Mouse (Mus musculus) heart, embryonic 12.5 days (tissue): ENCODE data around the gene Vmn1r35. TPM values are rescaled to one million over a fixed set of nuclear protein-coding genes. Genes with fewer than 3 reads are reported as not detected.
"Not testable (repeated sequence)": the region's sequence is repeated elsewhere in the genome, so short reads cannot be mapped to it uniquely, and the experiment has no call there.

Source experiments
- ATAC-seq: fragments of 200-750 bp; cut with Nextera tagmentation; 2 replicates; pipeline ENCODE4 v1.8.0; 2017; ENCODE audit warnings: moderate TSS enrichment, moderate library complexity; ENCODE audit not compliant: insufficient number of reproducible peaks, low FRiP score
- H3K27ac ChIP-seq: fragments of 300-500 bp; sonication (generic); 2 replicates; pipeline ENCODE4 v1.5.1; 2016; ENCODE audit warnings: mild to moderate bottlenecking, moderate library complexity; ENCODE audit not compliant: poor library complexity, severe bottlenecking
- H3K27me3 ChIP-seq: fragments of 300-500 bp; sonication (generic); replicated peaks from 2 replicates; pipeline ENCODE4 v1.6.1; 2016; ENCODE audit warnings: mild to moderate bottlenecking, moderate library complexity
- H3K36me3 ChIP-seq: fragments of 300-500 bp; sonication (generic); 2 replicates; pipeline ENCODE4 v1.6.1; 2016; ENCODE audit warnings: mild to moderate bottlenecking, moderate library complexity
- H3K4me1 ChIP-seq: fragments of 300-500 bp; sonication (generic); replicated peaks from 2 replicates; pipeline ENCODE4 v1.6.1; 2016; ENCODE audit warnings: mild to moderate bottlenecking
- H3K4me2 ChIP-seq: fragments of 300-500 bp; sonication (generic); 2 replicates; pipeline ENCODE4 v1.6.1; 2016; ENCODE audit warnings: mild to moderate bottlenecking, moderate library complexity
- H3K4me3 ChIP-seq: fragments of 300-500 bp; sonication (generic); 2 replicates; pipeline ENCODE4 v1.5.1; 2016; ENCODE audit warnings: mild to moderate bottlenecking
- H3K9ac ChIP-seq: fragments of 300-500 bp; sonication (generic); 2 replicates; pipeline ENCODE4 v1.6.1; 2016; ENCODE audit warnings: mild to moderate bottlenecking, moderate library complexity
- H3K9me3 ChIP-seq: fragments of 300-500 bp; sonication (generic); replicated peaks from 2 replicates; pipeline ENCODE4 v1.6.1; 2016; ENCODE audit warnings: mild to moderate bottlenecking, moderate library complexity
- WGBS: fragments of 180-500 bp; shearing (Covaris S2); methylation state at CpG from one replicate; pipeline ENCODE4 v1.1.7; 2016; 5-methylcytosine and 5-hydroxymethylcytosine counted together
- polyA plus RNA-seq: library from polyadenylated mRNA; unstranded; fragments of >200 nt; fragmentation: Nextera tagmentation; extraction: Ambion mirVana; gene quantifications from 2 replicates; pipeline ENCODE4 v1.2.1, GENCODE M21; 2016

Gene Vmn1r35
- polyA plus RNA-seq = not detected in 2 replicates

DNA sequence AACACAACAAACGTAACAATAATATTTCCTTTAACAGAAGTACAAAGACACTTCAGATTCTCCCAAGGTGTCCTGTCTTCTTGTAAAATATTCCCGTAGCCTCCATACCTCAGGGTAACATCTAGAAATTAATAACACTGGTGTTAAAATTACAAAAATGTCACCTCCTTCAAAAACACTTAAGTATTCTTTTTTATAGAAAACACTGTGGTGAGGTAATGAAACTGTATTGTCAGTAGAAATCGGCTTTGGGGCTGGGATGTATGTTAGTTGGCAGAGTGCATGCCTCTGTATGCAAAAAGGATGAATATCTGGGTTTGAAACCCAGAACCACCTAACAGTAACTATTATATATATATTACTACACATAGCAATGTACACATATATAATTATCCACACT lies at the start of gene Vmn1r35:
Vmn1r35 (minus strand) TSS at position 101 of the 400 bp plus-strand sequence.
- WGBS = 67% methylated on average over 3 of the region's 3 CpGs
- H3K4me2 ChIP-seq = no peak within 1 kb of the TSS
- no peak for ATAC-seq
- 0 out of 2 replicates have a peak, but pooled peaks cover 2% of the 10 kb centered on the region for H3K9me3 ChIP-seq
- no peaks in the 10 kb centered on the region for H3K4me1 ChIP-seq
- no peak within 1 kb of the TSS for H3K27ac ChIP-seq
- no peak within 1 kb of the TSS for H3K9ac ChIP-seq
- no peak within 1 kb of the TSS for H3K4me3 ChIP-seq
- H3K36me3 ChIP-seq = no peaks in the 10 kb centered on the region
- H3K27me3 ChIP-seq = no peaks in the 10 kb centered on the region

DNA sequence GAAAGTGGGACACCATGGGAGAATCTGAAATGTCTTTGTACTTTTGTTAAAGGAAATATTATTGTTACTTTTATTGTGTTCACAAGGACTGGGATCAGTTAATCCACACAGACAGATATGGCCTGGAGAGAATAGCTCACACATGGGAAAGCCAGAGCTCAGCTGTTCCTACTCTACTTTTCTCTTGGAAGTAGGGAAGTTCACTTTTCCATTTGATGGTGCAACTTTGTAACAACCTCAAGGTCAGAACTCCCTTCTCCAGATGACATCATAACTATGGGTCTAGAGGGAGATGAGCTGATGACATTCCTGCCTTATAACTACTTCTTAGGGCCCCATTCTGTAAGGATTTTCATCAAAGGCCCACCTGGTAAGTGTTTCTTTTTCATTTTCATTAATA lies 43.4 kb upstream of the Vmn1r35 start, which contains the start of gene Vmn1r37:
Vmn1r37 (plus strand) TSS at position 301 of the 400 bp plus-strand sequence.
- not testable (repeated sequence) for H3K4me1 ChIP-seq, H3K27me3 ChIP-seq, H3K4me2 ChIP-seq, H3K9ac ChIP-seq, H3K36me3 ChIP-seq, ATAC-seq, H3K27ac ChIP-seq, H3K9me3 ChIP-seq, H3K4me3 ChIP-seq

DNA sequence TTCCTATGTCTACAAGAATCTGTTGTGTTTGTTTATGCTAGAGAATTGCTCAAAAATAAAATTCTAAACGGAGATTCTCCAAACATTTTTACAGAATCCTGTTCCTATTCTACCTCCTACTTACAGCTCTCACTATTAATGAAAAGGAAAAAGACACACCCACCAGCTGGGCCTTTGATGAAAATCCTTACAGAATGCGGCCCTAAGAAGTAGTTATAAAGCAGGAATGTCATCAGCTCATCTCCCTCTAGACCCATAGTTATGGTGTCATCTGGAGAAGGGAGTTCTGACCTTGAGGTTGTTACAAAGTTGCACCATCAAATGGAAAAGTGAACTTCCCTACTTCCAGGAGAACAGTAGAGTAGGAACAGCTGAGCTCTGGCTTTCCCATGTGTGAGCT lies 33.4 kb upstream of the Vmn1r35 start, which contains the start of gene Vmn1r36:
Vmn1r36 (minus strand) TSS at position 101 of the 400 bp plus-strand sequence.
- H3K27ac ChIP-seq, ATAC-seq, H3K9me3 ChIP-seq, H3K9ac ChIP-seq, H3K4me3 ChIP-seq, H3K36me3 ChIP-seq, H3K27me3 ChIP-seq, H3K4me1 ChIP-seq, H3K4me2 ChIP-seq: not testable (repeated sequence)
- 60% methylated on average over 2 of the region's 2 CpGs for WGBS

DNA sequence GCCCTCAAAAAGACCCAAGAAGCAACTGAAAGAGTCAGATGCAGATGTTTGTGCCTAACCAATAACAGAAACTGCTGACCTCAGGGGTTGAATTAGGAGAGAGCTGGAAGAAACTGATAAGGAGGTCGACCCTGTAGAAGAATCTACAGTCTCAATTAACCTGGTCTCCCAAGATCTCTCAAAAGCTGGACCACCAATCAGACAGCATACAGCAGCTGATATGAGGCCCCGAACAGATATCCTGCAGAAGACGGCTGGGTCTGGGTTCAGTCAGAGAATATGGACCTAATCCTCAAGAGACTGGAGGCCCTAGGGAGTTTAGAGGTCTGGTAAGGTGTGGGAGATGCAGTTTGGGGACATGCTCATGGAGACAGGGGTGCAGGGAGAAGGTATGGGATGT lies 28.1 kb upstream of the Vmn1r35 start:
- 54% methylated on average over 3 of the region's 3 CpGs for WGBS
- H3K9ac ChIP-seq = no peak overlapping the region
- no peaks in the 10 kb centered on the region for H3K36me3 ChIP-seq
- no peak overlapping the region for H3K4me3 ChIP-seq
- H3K4me1 ChIP-seq = no peaks in the 10 kb centered on the region
- no peaks in the 10 kb centered on the region for H3K9me3 ChIP-seq
- ATAC-seq = no peak
- H3K27ac ChIP-seq = no peak overlapping the region
- H3K27me3 ChIP-seq = no peaks in the 10 kb centered on the region
- H3K4me2 ChIP-seq = no peak overlapping the region

DNA sequence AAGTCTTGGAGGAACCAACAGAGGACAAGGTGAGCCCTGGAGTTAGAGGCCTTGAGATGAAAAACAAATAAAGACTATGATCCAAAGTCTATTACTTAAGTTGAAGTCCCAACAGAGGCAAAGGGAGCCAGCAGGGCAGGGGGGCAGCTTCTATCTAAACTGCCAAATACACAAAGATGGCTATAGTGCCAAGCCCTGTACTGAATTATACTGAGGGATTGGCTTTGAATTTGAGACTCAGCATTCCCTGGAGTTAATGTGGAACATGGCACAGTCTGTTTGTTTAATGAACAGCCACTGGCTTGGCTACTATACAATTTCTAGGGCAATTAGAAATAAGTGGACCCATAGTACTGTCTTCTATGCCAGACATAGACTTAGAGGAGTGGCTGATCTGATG lies 23.2 kb upstream of the Vmn1r35 start:
- Histone ChIP-seq H3K4me3 (no peak overlapping the region), H3K9me3 (no peaks in the 10 kb centered on the region; the same call in 1 of the 2 replicates), H3K27ac (no peak overlapping the region), H3K4me1 (no peaks in the 10 kb centered on the region), H3K4me2 (no peak overlapping the region), H3K27me3 (no peaks in the 10 kb centered on the region), H3K36me3 (no peaks in the 10 kb centered on the region), H3K9ac (no peak overlapping the region)
- no peak for ATAC-seq

DNA sequence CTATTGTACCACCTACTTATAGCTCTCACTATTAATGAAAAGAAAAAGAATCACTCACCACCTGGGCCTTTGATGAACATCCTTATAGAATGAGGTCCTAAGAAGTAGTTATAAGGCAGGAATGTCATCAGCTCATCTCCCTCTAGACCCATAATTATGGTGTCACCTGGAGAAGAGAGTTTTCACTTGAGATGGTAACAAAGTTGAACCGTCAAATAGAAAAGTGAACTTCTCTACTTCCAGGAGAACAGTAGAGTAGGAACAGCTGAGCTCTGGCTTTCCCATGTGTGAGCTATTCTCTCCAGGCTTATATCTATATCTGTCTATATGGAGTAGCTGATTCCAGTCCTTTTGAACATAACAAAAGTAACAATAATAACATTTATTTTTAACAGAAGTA lies 41.9 kb downstream of the Vmn1r35 start, which contains the start of gene Vmn1r34:
Vmn1r34 (minus strand) TSS at position 101 of the 400 bp plus-strand sequence.
- no peak within 1 kb of the TSS for H3K4me3 ChIP-seq
- H3K27me3 ChIP-seq = no peaks in the 10 kb centered on the region
- H3K4me2 ChIP-seq = no peak within 1 kb of the TSS
- no peak for ATAC-seq
- WGBS = 84% methylated on average over 1 of the region's 1 CpGs
- no peak within 1 kb of the TSS for H3K9ac ChIP-seq
- no peak within 1 kb of the TSS for H3K27ac ChIP-seq
- H3K9me3 ChIP-seq = no peaks in the 10 kb centered on the region
- H3K4me1 ChIP-seq = no peaks in the 10 kb centered on the region
- H3K36me3 ChIP-seq = no peaks in the 10 kb centered on the region

Other genes starting within 250 kb of the Vmn1r35 start
- gene Mad2l1, start 150.5 kb downstream of the Vmn1r35 start, polyA plus RNA-seq = 79.9 and 81.8 TPM in 2 replicates
- 0.09 TPM in 1 of 2 replicates, not detected in the other for gene Vmn1r32, start 125.8 kb downstream of the Vmn1r35 start, polyA plus RNA-seq
- not detected in 2 replicates for gene Vmn1r33, start 67.6 kb downstream of the Vmn1r35 start, polyA plus RNA-seq
- gene Vmn1r34, start 42.0 kb downstream of the Vmn1r35 start, polyA plus RNA-seq = not detected in 2 replicates
- not detected in 2 replicates for gene Vmn1r36, start 33.3 kb upstream of the Vmn1r35 start, polyA plus RNA-seq
- not detected in 2 replicates for gene Vmn1r37, start 43.5 kb upstream of the Vmn1r35 start, polyA plus RNA-seq
- gene Vmn1r38, start 96.7 kb upstream of the Vmn1r35 start, polyA plus RNA-seq = not detected in 2 replicates
- not detected in 2 replicates for gene Vmn1r39, start 124.7 kb upstream of the Vmn1r35 start, polyA plus RNA-seq
- gene Gng12, start 210.5 kb upstream of the Vmn1r35 start, polyA plus RNA-seq = 72.0 and 73.7 TPM in 2 replicates